Mouse (Mus musculus): ENCODE measurements around the gene Gm16253.
"Not testable (repeated sequence)": the region's sequence is repeated elsewhere in the genome, so short reads cannot be mapped to it uniquely, and the experiment has no call there.

The Gm16253 gene

GRCm38 (mm10) chr3:96596855-96597254 is 20.1 kb downstream of the Gm16253 start:
- DNase-seq (ENCODE audit: inconsistent age in 2 of 2, low spot score in 1 of 2) = no peak

GRCm38 (mm10) chr3:96597435-96597891 is 20.7 kb downstream of the Gm16253 start:
- peak; percentile 52 to 80 for DNase-seq (ENCODE audit: inconsistent age in 2 of 2, low spot score in 1 of 2)

GRCm38 (mm10) chr3:96598156-96599068 is 21.6 kb downstream of the Gm16253 start:
- peak; percentile 87 to 94 for DNase-seq (ENCODE audit: inconsistent age in 2 of 2, low spot score in 1 of 2)

- no peak for DNase-seq (ENCODE audit: inconsistent age in 2 of 2, low spot score in 1 of 2)
Measured at GRCm38 (mm10) chr3:96599069-96599393, 22.2 kb downstream of the Gm16253 start.

GRCm38 (mm10) chr3:96599411-96599810 is 22.6 kb downstream of the Gm16253 start:
- no peak for DNase-seq (ENCODE audit: inconsistent age in 2 of 2, low spot score in 1 of 2)

GRCm38 (mm10) chr3:96600639-96601250 is 24.0 kb downstream of the Gm16253 start, which contains the start of gene Lix1l:
Gene Lix1l, plus strand, starts transcription at chr3:96601149.
- peak; percentile 96 to 98 for DNase-seq (ENCODE audit: inconsistent age in 2 of 2, low spot score in 1 of 2)

- DNase-seq (ENCODE audit: inconsistent age in 2 of 2, low spot score in 1 of 2) = peak; percentile 81 to 93
Measured at GRCm38 (mm10) chr3:96601251-96601787, 24.5 kb downstream of the Gm16253 start.

GRCm38 (mm10) chr3:96601941-96602703 is 25.3 kb downstream of the Gm16253 start:
- DNase-seq (ENCODE audit: inconsistent age in 2 of 2, low spot score in 1 of 2) = peak; percentile 56 to 87

- no peak for DNase-seq (ENCODE audit: inconsistent age in 2 of 2, low spot score in 1 of 2)
Measured at GRCm38 (mm10) chr3:96602704-96603084, 25.9 kb downstream of the Gm16253 start.

- DNase-seq (ENCODE audit: inconsistent age in 2 of 2, low spot score in 1 of 2) = peak in 1 of 2 experiments; percentile 67
Measured at GRCm38 (mm10) chr3:96603311-96603710, 26.5 kb downstream of the Gm16253 start.

GRCm38 (mm10) chr3:96606007-96606406 is 29.2 kb downstream of the Gm16253 start:
- not testable (repeated sequence) for DNase-seq (ENCODE audit: inconsistent age in 2 of 2, low spot score in 1 of 2)

- DNase-seq (ENCODE audit: inconsistent age in 2 of 2, low spot score in 1 of 2) = no peak
Measured at GRCm38 (mm10) chr3:96606618-96607017, 29.8 kb downstream of the Gm16253 start.

GRCm38 (mm10) chr3:96617941-96618340 is 41.2 kb downstream of the Gm16253 start:
- DNase-seq (ENCODE audit: inconsistent age in 2 of 2, low spot score in 1 of 2) = peak in 1 of 2 experiments; percentile 54

- no peak for DNase-seq (ENCODE audit: inconsistent age in 2 of 2, low spot score in 1 of 2)
Measured at GRCm38 (mm10) chr3:96623201-96623600, 46.4 kb downstream of the Gm16253 start.

GRCm38 (mm10) chr3:96629729-96630600 is 53.2 kb downstream of the Gm16253 start, which contains the start of gene Rbm8a:
Gene Rbm8a, plus strand, starts transcription at chr3:96629933.
- peak; percentile 96 to 99 for DNase-seq (ENCODE audit: inconsistent age in 2 of 2, low spot score in 1 of 2)
